Mouse (Mus musculus): Measurements from ENCODE around the gene Sost. TPM values are rescaled to one million over a fixed set of nuclear protein-coding genes. Genes with fewer than 3 reads are reported as not detected.
A peak's percentile ranks its signal among the peaks of the same experiment; 100 is the strongest.
"Not testable (repeated sequence)": the region's sequence is repeated elsewhere in the genome, so short reads cannot be mapped to it uniquely, and the experiment has no call there.

Sost gene
- polyA plus RNA-seq, 1 experiment from 2014 or later, result not detected

DNA sequence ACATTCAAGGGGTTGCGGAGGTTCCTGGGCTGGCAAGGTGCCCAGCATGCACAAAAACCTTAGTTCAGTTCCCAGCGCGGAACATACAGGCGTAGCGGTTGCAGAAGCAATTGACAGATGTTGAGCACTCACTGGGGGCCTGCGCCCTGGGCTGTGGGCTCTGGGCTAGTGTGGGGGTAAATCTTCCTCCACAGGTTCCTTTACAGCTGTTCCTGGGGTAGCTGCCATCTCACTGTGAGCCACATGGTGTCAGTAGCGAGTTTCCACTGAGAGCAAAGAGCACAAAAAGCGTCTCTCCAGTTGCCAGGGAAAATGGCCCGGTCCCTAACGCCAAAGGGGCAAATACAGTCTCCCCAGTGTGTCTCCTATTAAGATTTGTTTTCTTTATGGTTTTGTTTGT is 19.2 kb upstream of the Sost start:
- no peaks in the 10 kb centered on the region; the same call in 1 of the 2 replicates for H3K27me3 ChIP-seq (ENCODE audit: control insufficient read depth, insufficient read depth, low read length)
- no peak overlapping the region for H3K27ac ChIP-seq (ENCODE audit: low read depth, low read length)
- no peak overlapping the region for H3K9ac ChIP-seq (ENCODE audit: low read length)
- no peak overlapping the region for H3K4me2 ChIP-seq
- H3K4me3 ChIP-seq (ENCODE audit: low read depth, low read length), result no peak overlapping the region
- no peaks in the 10 kb centered on the region for H3K36me3 ChIP-seq (ENCODE audit: control insufficient read depth, insufficient read depth, low read length)
- peaks cover 7% of the 10 kb centered on the region; the same call in 1 of the 2 replicates for H3K4me1 ChIP-seq (ENCODE audit: control insufficient read depth, insufficient read depth, low read length)
- no peaks in the 10 kb centered on the region for H3K9me3 ChIP-seq (ENCODE audit: control insufficient read depth, low read length)
- 10% methylated on average over 10 of the region's 10 CpGs for WGBS
- DNase-seq (ENCODE audit: low spot score, missing footprints) (peak; percentile 98), ATAC-seq (ENCODE audit: low FRiP score) (peak; percentile 43; the same call in 1 of the 2 replicates)

GRCm38 (mm10) chr11:101985450-101985849 is 18.6 kb upstream of the Sost start:
- ATAC-seq (ENCODE audit: low FRiP score); H3K27ac ChIP-seq (ENCODE audit: low read depth, low read length); H3K36me3 ChIP-seq (ENCODE audit: control insufficient read depth, insufficient read depth, low read length); H3K4me1 ChIP-seq (ENCODE audit: control insufficient read depth, insufficient read depth, low read length); DNase-seq (ENCODE audit: low spot score, missing footprints); H3K9ac ChIP-seq (ENCODE audit: low read length); H3K4me3 ChIP-seq (ENCODE audit: low read depth, low read length); H3K27me3 ChIP-seq (ENCODE audit: control insufficient read depth, insufficient read depth, low read length); H3K4me2 ChIP-seq; H3K9me3 ChIP-seq (ENCODE audit: control insufficient read depth, low read length): not testable (repeated sequence)
- 74% methylated on average over 6 of the region's 6 CpGs for WGBS

GRCm38 (mm10) chr11:101984054-101985025 is 17.5 kb upstream of the Sost start, which contains the start of gene Cfap97d1:
Gene Cfap97d1 (plus strand): TSS chr11:101984279.
- Histone ChIP-seq H3K27me3 (ENCODE audit: control insufficient read depth, insufficient read depth, low read length) (no peaks in the 10 kb centered on the region; the same call in 1 of the 2 replicates), H3K9ac (ENCODE audit: low read length) (peak within 1 kb of the TSS; percentile 73), H3K27ac (ENCODE audit: low read depth, low read length) (no peak within 1 kb of the TSS; the same call in 1 of the 2 replicates), H3K4me3 (ENCODE audit: low read depth, low read length) (peak within 1 kb of the TSS; percentile 54), H3K9me3 (ENCODE audit: control insufficient read depth, low read length) (no peaks in the 10 kb centered on the region), H3K36me3 (ENCODE audit: control insufficient read depth, insufficient read depth, low read length) (no peaks in the 10 kb centered on the region), H3K4me2 (peak within 1 kb of the TSS; percentile 100), H3K4me1 (ENCODE audit: control insufficient read depth, insufficient read depth, low read length) (peaks cover 7% of the 10 kb centered on the region; the same call in 1 of the 2 replicates)
- DNase-seq (ENCODE audit: low spot score, missing footprints) (peak; percentile 98), ATAC-seq (ENCODE audit: low FRiP score) (peak; percentile 84)
- WGBS, result 2% methylated on average over 71 of the region's 71 CpGs

- H3K9ac ChIP-seq (ENCODE audit: low read length), result no peak overlapping the region
- no peaks in the 10 kb centered on the region for H3K9me3 ChIP-seq (ENCODE audit: control insufficient read depth, low read length)
- 80% methylated on average over 10 of the region's 10 CpGs for whole genome bisulfite sequencing
- peak overlapping the region; percentile 100; the same call in 1 of the 2 replicates for H3K4me2 ChIP-seq
- H3K36me3 ChIP-seq (ENCODE audit: control insufficient read depth, insufficient read depth, low read length), result no peaks in the 10 kb centered on the region
- DNase-seq (ENCODE audit: low spot score, missing footprints) (no peak), ATAC-seq (ENCODE audit: low FRiP score) (no peak)
- no peak overlapping the region for H3K4me3 ChIP-seq (ENCODE audit: low read depth, low read length)
- H3K4me1 ChIP-seq (ENCODE audit: control insufficient read depth, insufficient read depth, low read length), result peaks cover 7% of the 10 kb centered on the region; the same call in 1 of the 2 replicates
- no peak overlapping the region for H3K27ac ChIP-seq (ENCODE audit: low read depth, low read length)
- no peaks in the 10 kb centered on the region; the same call in 1 of the 2 replicates for H3K27me3 ChIP-seq (ENCODE audit: control insufficient read depth, insufficient read depth, low read length)
Observed at GRCm38 (mm10) chr11:101983431-101983921, 16.7 kb upstream of the Sost start.

GRCm38 (mm10) chr11:101982981-101983411 is 16.2 kb upstream of the Sost start:
- ATAC-seq (ENCODE audit: low FRiP score), result no peak
- Histone ChIP-seq H3K36me3 (ENCODE audit: control insufficient read depth, insufficient read depth, low read length) (no peaks in the 10 kb centered on the region), H3K4me2 (no peak overlapping the region), H3K4me3 (ENCODE audit: low read depth, low read length) (no peak overlapping the region), H3K27ac (ENCODE audit: low read depth, low read length) (no peak overlapping the region; the same call in 1 of the 2 replicates), H3K9ac (ENCODE audit: low read length) (no peak overlapping the region), H3K4me1 (ENCODE audit: control insufficient read depth, insufficient read depth, low read length) (peaks cover 7% of the 10 kb centered on the region; the same call in 1 of the 2 replicates), H3K27me3 (ENCODE audit: control insufficient read depth, insufficient read depth, low read length) (no peaks in the 10 kb centered on the region; the same call in 1 of the 2 replicates), H3K9me3 (ENCODE audit: control insufficient read depth, low read length) (no peaks in the 10 kb centered on the region)
- 56% methylated on average over 6 of the region's 6 CpGs for WGBS
- DNase-seq (ENCODE audit: low spot score, missing footprints), result no peak

DNA sequence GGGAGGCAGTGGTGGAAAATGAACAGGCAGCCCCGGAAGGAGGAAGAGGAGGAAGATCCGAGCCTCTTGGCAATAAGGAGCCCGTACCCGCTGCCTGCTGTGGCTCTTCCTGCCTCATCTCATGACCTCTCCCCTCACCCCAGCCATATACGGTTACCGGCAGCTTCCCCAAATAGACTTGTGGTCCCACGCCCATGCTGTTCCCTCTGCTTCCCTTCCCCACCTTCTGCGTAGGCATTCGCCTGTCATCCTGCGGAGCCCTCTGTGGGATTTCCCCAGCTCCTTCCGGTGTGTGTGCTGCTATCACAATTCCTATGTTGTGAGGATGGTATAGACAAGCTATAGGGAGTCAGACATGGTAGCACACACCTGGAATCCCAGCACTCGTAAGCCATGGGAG is 15.0 kb upstream of the Sost start:
- no peaks in the 10 kb centered on the region; the same call in 1 of the 2 replicates for H3K27me3 ChIP-seq (ENCODE audit: control insufficient read depth, insufficient read depth, low read length)
- no peak for ATAC-seq (ENCODE audit: low FRiP score)
- H3K36me3 ChIP-seq (ENCODE audit: control insufficient read depth, insufficient read depth, low read length), result no peaks in the 10 kb centered on the region

DNA sequence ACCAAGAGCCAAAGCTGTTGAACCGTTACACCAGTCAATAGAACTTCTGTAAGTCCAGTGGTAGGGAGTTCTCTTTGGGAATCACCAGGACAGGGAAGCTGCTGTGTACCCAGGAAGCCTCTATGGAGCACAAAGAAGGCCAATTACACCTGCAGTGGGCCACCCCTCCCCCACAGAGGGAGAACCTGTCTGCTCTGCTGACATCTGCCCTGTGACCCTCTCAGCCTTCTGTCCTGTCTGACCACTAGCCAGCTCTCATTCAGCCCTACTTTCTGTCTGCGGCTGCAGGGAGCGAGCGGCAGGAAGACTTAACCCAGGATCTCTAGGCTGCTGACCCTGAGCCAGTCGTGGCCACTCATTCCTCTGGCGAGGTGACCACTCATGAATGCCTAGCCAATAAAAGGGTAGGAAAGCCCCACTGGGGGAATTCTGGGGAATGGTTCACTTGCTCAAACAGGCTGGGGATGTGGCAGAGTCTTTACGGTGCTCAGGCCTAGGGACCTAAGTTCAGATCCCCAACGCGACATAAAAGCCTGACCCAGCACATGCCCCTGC is 13.9 kb upstream of the Sost start:
- Histone ChIP-seq H3K4me1 (ENCODE audit: control insufficient read depth, insufficient read depth, low read length) (peaks cover 7% of the 10 kb centered on the region; the same call in 1 of the 2 replicates), H3K36me3 (ENCODE audit: control insufficient read depth, insufficient read depth, low read length) (no peaks in the 10 kb centered on the region), H3K9ac (ENCODE audit: low read length) (no peak overlapping the region), H3K27me3 (ENCODE audit: control insufficient read depth, insufficient read depth, low read length) (no peaks in the 10 kb centered on the region), H3K9me3 (ENCODE audit: control insufficient read depth, low read length) (no peaks in the 10 kb centered on the region), H3K4me2 (no peak overlapping the region), H3K4me3 (ENCODE audit: low read depth, low read length) (no peak overlapping the region), H3K27ac (ENCODE audit: low read depth, low read length) (no peak overlapping the region)
- no peak for DNase-seq (ENCODE audit: low spot score, missing footprints)
- ATAC-seq (ENCODE audit: low FRiP score), result no peak
- 78% methylated on average over 9 of the region's 9 CpGs for WGBS

More for the DNA sequence above, 15.0 kb upstream of the Sost start:
- 91% methylated on average over 12 of the region's 12 CpGs for WGBS
- Histone ChIP-seq H3K9me3 (ENCODE audit: control insufficient read depth, low read length) (no peaks in the 10 kb centered on the region), H3K4me1 (ENCODE audit: control insufficient read depth, insufficient read depth, low read length) (peaks cover 7% of the 10 kb centered on the region; the same call in 1 of the 2 replicates), H3K4me3 (ENCODE audit: low read depth, low read length) (no peak overlapping the region), H3K27ac (ENCODE audit: low read depth, low read length) (no peak overlapping the region), H3K9ac (ENCODE audit: low read length) (no peak overlapping the region), H3K4me2 (no peak overlapping the region)
- no peak for DNase-seq (ENCODE audit: low spot score, missing footprints)

DNA sequence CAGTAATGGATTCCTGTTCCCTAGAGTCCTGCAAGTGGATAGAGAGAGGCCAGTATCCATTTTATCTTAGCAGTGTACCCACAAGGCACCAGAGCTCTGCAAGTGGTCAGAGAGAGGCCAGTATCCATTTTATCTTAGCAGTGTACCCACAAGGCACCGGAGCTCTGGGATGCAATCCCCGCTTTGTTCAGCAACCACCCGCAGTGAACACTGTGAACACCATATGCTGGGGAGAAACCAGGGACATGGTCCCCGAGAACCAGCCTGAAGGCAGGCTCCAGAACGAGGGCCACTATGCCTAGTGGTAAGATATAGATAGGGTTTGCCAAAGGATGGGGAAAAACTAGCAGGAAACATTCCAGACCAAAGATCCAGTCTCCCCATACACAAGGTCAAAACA is 12.3 kb upstream of the Sost start:
- H3K4me1 ChIP-seq (ENCODE audit: control insufficient read depth, insufficient read depth, low read length), result no peaks in the 10 kb centered on the region
- no peak overlapping the region for H3K9ac ChIP-seq (ENCODE audit: low read length)
- no peak for DNase-seq (ENCODE audit: low spot score, missing footprints)
- no peak for ATAC-seq (ENCODE audit: low FRiP score)
- H3K4me2 ChIP-seq, result no peak overlapping the region
- H3K27me3 ChIP-seq (ENCODE audit: control insufficient read depth, insufficient read depth, low read length), result no peaks in the 10 kb centered on the region
- H3K27ac ChIP-seq (ENCODE audit: low read depth, low read length), result no peak overlapping the region
- H3K36me3 ChIP-seq (ENCODE audit: control insufficient read depth, insufficient read depth, low read length), result no peaks in the 10 kb centered on the region
- H3K4me3 ChIP-seq (ENCODE audit: low read depth, low read length), result no peak overlapping the region
- no peaks in the 10 kb centered on the region for H3K9me3 ChIP-seq (ENCODE audit: control insufficient read depth, low read length)
- WGBS, result 91% methylated on average over 5 of the region's 5 CpGs
